Mouse (Mus musculus) E14TG2a.4 (cell line): Measurements from ENCODE around the gene Pdzd7.

ENCODE experiments used
- H3K27me3 ChIP-seq: 2 replicates; pipeline ENCODE4 v1.6.1; 2014; ENCODE audit warnings: low read length, control low read depth; ENCODE audit not compliant: insufficient read depth
- H3K36me3 ChIP-seq: 2 replicates; pipeline ENCODE4 v1.6.1; 2014; ENCODE audit warnings: low read length, control low read depth; ENCODE audit not compliant: insufficient read depth
- H3K4me1 ChIP-seq: replicated peaks from 2 replicates; pipeline ENCODE4 v1.6.1; 2014; ENCODE audit warnings: low read depth, low read length, control low read depth
- H3K4me3 ChIP-seq: replicated peaks from 2 replicates; pipeline ENCODE4 v1.5.1; 2014; ENCODE audit warnings: mild to moderate bottlenecking, low read length
- H3K9me3 ChIP-seq: 2 replicates; pipeline ENCODE4 v1.6.1; 2014; ENCODE audit warnings: low read length, control low read depth
- CTCF ChIP-seq: conservative IDR thresholded peaks from 2 replicates; pipeline ENCODE4 v1.5.1; 2014; ENCODE audit warnings: low read length
- NANOG ChIP-seq: IDR thresholded peaks from 2 replicates; pipeline ENCODE4 v1.6.1; 2014; ENCODE audit warnings: borderline replicate concordance, low read length, mixed read lengths
- POU5F1 ChIP-seq: IDR thresholded peaks from 2 replicates; pipeline ENCODE4 v1.6.1; 2014; ENCODE audit warnings: low read length, borderline replicate concordance

The Pdzd7 gene

GRCm38 (mm10) chr19:45053451-45053850, 7.9 kb upstream of the Pdzd7 start:
- peaks cover 64% of the 10 kb centered on the region for H3K4me1 ChIP-seq

GRCm38 (mm10) chr19:45049523-45049922, 4.0 kb upstream of the Pdzd7 start:
- Histone ChIP-seq H3K27me3 (peaks cover 60% of the 10 kb centered on the region), H3K9me3 (no peaks in the 10 kb centered on the region), H3K36me3 (peaks cover 5% of the 10 kb centered on the region; the same call in 1 of the 2 replicates), H3K4me1 (peaks cover 75% of the 10 kb centered on the region), H3K4me3 (no peak overlapping the region)
- no peak for TF ChIP-seq CTCF
- no peak for TF ChIP-seq NANOG
- TF ChIP-seq POU5F1: no peak

More at GRCm38 (mm10) chr19:45053451-45053850, 7.9 kb upstream of the Pdzd7 start:
- Histone ChIP-seq H3K36me3 (peaks cover 5% of the 10 kb centered on the region; the same call in 1 of the 2 replicates), H3K4me3 (0 out of 2 replicates have a peak overlapping the region, but pooled peaks have one; percentile 7), H3K27me3 (peaks cover 25% of the 10 kb centered on the region), H3K9me3 (no peaks in the 10 kb centered on the region)
- TF ChIP-seq POU5F1 (no peak), CTCF (0 out of 2 replicates have a peak, but pooled peaks have one; percentile 6)

GRCm38 (mm10) chr19:45048644-45049365, 3.3 kb upstream of the Pdzd7 start:
- TF ChIP-seq POU5F1 (no peak), NANOG (no peak), CTCF (no peak)
- Histone ChIP-seq H3K4me1 (peaks cover 71% of the 10 kb centered on the region), H3K36me3 (peaks cover 5% of the 10 kb centered on the region; the same call in 1 of the 2 replicates), H3K27me3 (peaks cover 68% of the 10 kb centered on the region), H3K9me3 (no peaks in the 10 kb centered on the region), H3K4me3 (peak overlapping the region; percentile 74; the same call in 1 of the 2 replicates)

- H3K9me3 ChIP-seq: no peaks in the 10 kb centered on the region
- H3K27me3 ChIP-seq: peaks cover 74% of the 10 kb centered on the region
- H3K36me3 ChIP-seq: peaks cover 5% of the 10 kb centered on the region; the same call in 1 of the 2 replicates
- TF ChIP-seq POU5F1: no peak
- TF ChIP-seq CTCF: no peak
- TF ChIP-seq NANOG: no peak
- peak overlapping the region; percentile 74 for H3K4me3 ChIP-seq
- H3K4me1 ChIP-seq: peaks cover 64% of the 10 kb centered on the region
These were observed 2.6 kb upstream of the Pdzd7 start for GRCm38 (mm10) chr19:45047935-45048643.

DNA sequence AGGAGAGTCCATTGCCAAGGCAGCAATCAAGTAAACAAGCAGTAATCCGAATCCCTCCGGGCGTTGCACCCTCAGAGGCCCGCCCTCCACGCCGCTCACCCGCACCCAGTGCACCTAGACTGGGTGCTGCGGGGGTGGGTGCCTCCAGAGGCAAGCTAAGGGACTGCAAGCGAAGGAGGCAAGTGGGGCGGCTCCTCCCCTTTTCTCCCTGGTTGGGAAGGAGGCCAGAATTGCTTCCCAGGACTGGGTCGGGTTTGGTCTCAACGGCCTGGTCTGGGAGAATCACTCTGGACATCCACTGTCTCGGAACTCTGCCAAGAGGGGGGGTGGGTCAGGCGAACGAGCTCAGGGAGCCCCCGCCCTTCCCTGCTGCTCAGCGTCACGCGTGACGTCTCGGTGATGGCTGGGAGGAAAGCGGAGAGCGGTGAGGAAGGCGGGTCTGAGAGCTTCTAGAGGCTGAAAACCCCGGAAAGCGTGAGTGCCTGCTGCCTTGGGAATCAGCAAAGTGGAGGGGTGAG, 2.0 kb upstream of the Pdzd7 start, which contains the start of gene Sfxn3:
Gene Sfxn3, plus strand, starts transcription at position 87 of the 518 bp plus-strand sequence.
- no peak for TF ChIP-seq NANOG
- peak; percentile 70 for TF ChIP-seq CTCF
- TF ChIP-seq POU5F1: no peak
- no peaks in the 10 kb centered on the region for H3K9me3 ChIP-seq

DNA sequence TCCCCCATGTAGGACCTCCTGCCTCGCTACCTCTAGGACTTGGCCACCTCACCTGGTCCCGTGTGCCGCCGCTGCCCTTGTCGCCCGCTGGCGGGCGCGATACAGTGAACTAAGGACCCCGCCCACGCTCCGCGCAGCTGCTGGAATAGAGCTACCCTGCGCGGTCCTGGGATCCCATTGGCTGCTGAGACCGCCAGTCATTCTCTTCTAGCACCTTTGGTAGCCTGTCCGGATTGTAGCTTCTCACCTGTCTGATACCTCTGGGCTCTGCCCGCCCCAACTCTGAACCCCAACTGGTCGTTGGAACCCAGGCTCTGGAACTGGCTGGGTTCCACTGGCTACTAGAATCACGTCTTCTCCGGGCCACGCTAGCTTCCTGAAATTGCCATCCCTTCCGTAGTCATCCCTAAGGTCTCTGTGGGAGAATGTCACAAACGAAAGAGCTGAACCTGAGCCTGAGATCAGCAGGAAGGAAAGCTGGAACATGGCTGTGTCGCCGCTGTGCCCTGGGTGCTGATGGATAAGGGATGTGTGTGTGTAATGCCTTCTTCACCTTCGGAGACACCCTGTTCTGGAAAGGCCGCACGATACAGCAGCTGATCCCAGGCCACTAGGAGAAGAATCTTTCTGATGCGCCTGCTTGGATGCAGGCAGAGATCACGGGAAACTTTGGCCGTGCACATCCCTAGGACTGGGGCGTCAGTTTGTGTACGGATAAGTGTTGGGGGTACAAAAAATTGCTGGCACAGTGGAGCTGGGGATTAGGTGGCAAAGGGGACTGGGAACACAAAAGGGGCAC, 1.2 kb upstream of the Pdzd7 start:
- TF ChIP-seq POU5F1 (no peak), CTCF (no peak), NANOG (no peak)
- Histone ChIP-seq H3K4me3 (peak overlapping the region; percentile 74), H3K9me3 (no peaks in the 10 kb centered on the region), H3K27me3 (peaks cover 87% of the 10 kb centered on the region), H3K4me1 (peaks cover 63% of the 10 kb centered on the region), H3K36me3 (no peaks in the 10 kb centered on the region)

More for the DNA sequence above, 2.0 kb upstream of the Pdzd7 start, which contains the start of gene Sfxn3:
- Histone ChIP-seq H3K4me1 (peaks cover 63% of the 10 kb centered on the region), H3K36me3 (peaks cover 2% of the 10 kb centered on the region; the same call in 1 of the 2 replicates), H3K27me3 (peaks cover 80% of the 10 kb centered on the region), H3K4me3 (peak within 1 kb of the TSS; percentile 74)

DNA sequence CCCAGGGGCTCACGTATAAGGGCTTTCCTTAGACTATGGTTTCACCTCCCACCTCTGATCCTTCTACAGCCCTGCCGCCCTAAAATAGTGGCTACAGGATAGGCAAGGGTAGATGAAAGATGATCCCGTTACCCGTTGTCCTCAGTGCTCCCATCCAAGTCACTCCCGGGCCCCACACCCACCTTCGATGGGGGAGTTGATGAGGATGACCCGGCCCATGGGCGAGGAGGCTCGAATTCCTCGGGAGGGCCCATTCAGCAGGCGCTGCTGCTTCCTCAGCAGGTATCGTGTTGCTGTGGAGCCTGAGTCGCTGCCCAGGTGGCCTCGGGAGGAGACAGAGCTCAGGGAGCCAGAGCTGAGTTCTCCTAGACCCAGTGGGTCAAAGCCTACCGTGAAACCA, 281 bp downstream of the Pdzd7 start:
- Histone ChIP-seq H3K4me1 (peaks cover 70% of the 10 kb centered on the region), H3K4me3 (peak overlapping the region; percentile 74), H3K9me3 (no peaks in the 10 kb centered on the region), H3K36me3 (no peaks in the 10 kb centered on the region), H3K27me3 (peaks cover 96% of the 10 kb centered on the region)
- TF ChIP-seq NANOG (no peak), POU5F1 (no peak), CTCF (no peak)
